Comparison of ENCODE assay signal across 8 mouse cellular contexts in the genomic region with DNA sequence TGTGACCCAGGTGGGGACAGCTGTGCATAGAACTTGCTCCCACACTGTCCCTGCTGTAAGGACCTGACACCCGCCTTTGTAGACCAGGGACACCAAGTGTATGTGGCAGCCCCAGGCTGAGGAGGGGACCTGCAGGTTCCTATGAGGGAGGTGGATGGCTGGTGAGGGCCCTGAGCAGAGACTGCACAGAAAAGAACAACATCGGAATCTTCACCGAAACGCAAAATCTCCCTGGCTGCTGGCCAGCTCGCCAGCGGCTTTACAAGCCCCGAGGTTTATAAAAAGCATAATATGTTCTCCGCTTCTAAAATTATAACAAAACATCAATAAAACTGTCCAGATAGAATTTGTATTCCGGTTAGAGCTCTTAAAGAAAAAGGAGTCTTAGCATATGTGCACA.
DNase-seq lines count a peak whose midpoint lies in the region; ATAC-seq and TF ChIP-seq lines count a peak whose summit lies in the region.
"Had no signal": no experiment of that assay in that cellular context is flagged by ENCODE, and none has a peak within 500 bp of the region (broad histone marks: within the 10 kb centered on the region; RNA-seq: fewer than 3 reads in every experiment).

No protein-coding gene starts in this region.

- no peaks in the 10 kb centered on the region for H3K36me3 ChIP-seq in heart, embryonic 14.5 days (ENCODE audit: control insufficient read depth, insufficient read depth, low read length)
- H3K36me3 ChIP-seq in heart, embryonic 12.5 days: no peaks in the 10 kb centered on the region
- no peaks in the 10 kb centered on the region for H3K36me3 ChIP-seq in midbrain, embryonic 14.5 days (ENCODE audit: control insufficient read depth, insufficient read depth, low read length)
- no peaks in the 10 kb centered on the region for H3K36me3 ChIP-seq in midbrain, embryonic 11.5 days (ENCODE audit: control insufficient read depth, insufficient read depth, low read length)
- no peaks in the 10 kb centered on the region for H3K36me3 ChIP-seq in embryonic facial prominence, embryonic 13.5 days
- no peaks in the 10 kb centered on the region for H3K36me3 ChIP-seq in limb, embryonic 14.5 days (ENCODE audit: control insufficient read depth, insufficient read depth, low read length)

- TF ChIP-seq POLR2A in limb, embryonic 14.5 days (IDR thresholded peaks at IDR 0.05; ENCODE audit: borderline replicate concordance, extremely low read depth, insufficient read depth, insufficient read length): no peak

- DNase-seq in midbrain, embryonic 14.5 days: no peak
- DNase-seq in midbrain, embryonic 11.5 days (ENCODE audit: low spot score, missing footprints): no peak
- DNase-seq in limb, embryonic 14.5 days (ENCODE audit: low spot score): peak; percentile 60
- DNase-seq in gastrocnemius, postnatal 36 days: no peak
- DNase-seq: lung, adult 2 months had no signal

- H3K27me3 ChIP-seq in heart, embryonic 14.5 days (ENCODE audit: control insufficient read depth, insufficient read depth, low read length): no peaks in the 10 kb centered on the region
- no peaks in the 10 kb centered on the region for H3K27me3 ChIP-seq in heart, embryonic 12.5 days (replicated peaks)
- H3K27me3 ChIP-seq in midbrain, embryonic 14.5 days (ENCODE audit: control insufficient read depth, insufficient read depth, low read length): no peaks in the 10 kb centered on the region
- H3K27me3 ChIP-seq in midbrain, embryonic 11.5 days (ENCODE audit: control insufficient read depth, insufficient read depth, low read length): no peaks in the 10 kb centered on the region
- H3K27me3 ChIP-seq in embryonic facial prominence, embryonic 13.5 days: no peaks in the 10 kb centered on the region
- no peaks in the 10 kb centered on the region for H3K27me3 ChIP-seq in limb, embryonic 14.5 days (ENCODE audit: control insufficient read depth, insufficient read depth, low read length)

- no peaks in the 10 kb centered on the region for H3K9me3 ChIP-seq in heart, embryonic 14.5 days (ENCODE audit: control insufficient read depth, low read length)
- H3K9me3 ChIP-seq in heart, embryonic 12.5 days (replicated peaks): no peaks in the 10 kb centered on the region
- H3K9me3 ChIP-seq in midbrain, embryonic 14.5 days (ENCODE audit: control insufficient read depth, low read length): no peaks in the 10 kb centered on the region
- no peaks in the 10 kb centered on the region for H3K9me3 ChIP-seq in midbrain, embryonic 11.5 days (ENCODE audit: control insufficient read depth, low read length)
- no peaks in the 10 kb centered on the region for H3K9me3 ChIP-seq in embryonic facial prominence, embryonic 13.5 days
- no peaks in the 10 kb centered on the region for H3K9me3 ChIP-seq in limb, embryonic 14.5 days (ENCODE audit: control insufficient read depth, low read length)

- H3K4me1 ChIP-seq in heart, embryonic 14.5 days (ENCODE audit: control insufficient read depth in 2 of 2, insufficient read depth in 2 of 2, low read length in 2 of 2): peaks cover 6 to 8% of the 10 kb centered on the region in 2 experiments; a peak in 2 of 4 replicates
- H3K4me1 ChIP-seq in heart, embryonic 12.5 days (replicated peaks): peaks cover 5% of the 10 kb centered on the region
- H3K4me1 ChIP-seq in midbrain, embryonic 14.5 days (ENCODE audit: control insufficient read depth, insufficient read depth, low read length): no peaks in the 10 kb centered on the region
- H3K4me1 ChIP-seq in midbrain, embryonic 11.5 days (ENCODE audit: control insufficient read depth, insufficient read depth, low read length): no peaks in the 10 kb centered on the region
- peaks cover 34% of the 10 kb centered on the region for H3K4me1 ChIP-seq in embryonic facial prominence, embryonic 13.5 days
- H3K4me1 ChIP-seq in limb, embryonic 14.5 days (ENCODE audit: control insufficient read depth, insufficient read depth, low read length): peaks cover 24% of the 10 kb centered on the region

- H3K4me3 ChIP-seq in heart, embryonic 14.5 days (ENCODE audit: control insufficient read depth in 1 of 2, insufficient read depth in 1 of 2, low read depth in 1 of 2, low read length in 2 of 2): no peak overlapping the region
- H3K4me3 ChIP-seq in heart, embryonic 12.5 days: no peak overlapping the region
- no peak overlapping the region for H3K4me3 ChIP-seq in midbrain, embryonic 14.5 days (replicated peaks; ENCODE audit: low read depth, low read length)
- no peak overlapping the region for H3K4me3 ChIP-seq in midbrain, embryonic 11.5 days (ENCODE audit: low read depth, low read length)
- H3K4me3 ChIP-seq in embryonic facial prominence, embryonic 13.5 days: no peak overlapping the region
- no peak overlapping the region for H3K4me3 ChIP-seq in limb, embryonic 14.5 days (replicated peaks; ENCODE audit: low read length)

- no peak overlapping the region for H3K9ac ChIP-seq in heart, embryonic 14.5 days (ENCODE audit: low read length)
- H3K9ac ChIP-seq in heart, embryonic 12.5 days: no peak overlapping the region
- no peak overlapping the region for H3K9ac ChIP-seq in midbrain, embryonic 14.5 days (replicated peaks; ENCODE audit: low read length)
- no peak overlapping the region for H3K9ac ChIP-seq in midbrain, embryonic 11.5 days (ENCODE audit: low read length)
- H3K9ac ChIP-seq in embryonic facial prominence, embryonic 13.5 days: no peak overlapping the region
- H3K9ac ChIP-seq in limb, embryonic 14.5 days (ENCODE audit: low read depth, low read length, severe bottlenecking): 0 out of 2 replicates have a peak overlapping the region, but pooled peaks have one; percentile 12

- intact Hi-C loops in gastrocnemius, postnatal 36 days (cut with DNase I): no loop called here

- 49% methylated on average over 9 of the region's 9 CpGs for WGBS in heart, embryonic 14.5 days
- 64% methylated on average over 9 of the region's 9 CpGs for WGBS in heart, embryonic 12.5 days
- 71% methylated on average over 9 of the region's 9 CpGs for WGBS in midbrain, embryonic 14.5 days
- WGBS in midbrain, embryonic 11.5 days: 91% methylated on average over 9 of the region's 9 CpGs
- 33% methylated on average over 9 of the region's 9 CpGs for WGBS in embryonic facial prominence, embryonic 13.5 days
- WGBS in limb, embryonic 14.5 days: 19% methylated on average over 9 of the region's 9 CpGs

- H3K27ac ChIP-seq in heart, embryonic 14.5 days (replicated peaks in 1 of 2; ENCODE audit: control insufficient read depth in 1 of 2, insufficient read depth in 1 of 2, low read depth in 2 of 2, low read length in 2 of 2): no peak overlapping the region
- no peak overlapping the region for H3K27ac ChIP-seq in heart, embryonic 12.5 days (ENCODE audit: poor library complexity, severe bottlenecking)
- 0 out of 2 replicates have a peak overlapping the region, but pooled peaks have one; percentile 26 for H3K27ac ChIP-seq in midbrain, embryonic 14.5 days (replicated peaks; ENCODE audit: low read depth, low read length)
- no peak overlapping the region for H3K27ac ChIP-seq in midbrain, embryonic 11.5 days (ENCODE audit: low read depth, low read length)
- peak overlapping the region; percentile 57 for H3K27ac ChIP-seq in embryonic facial prominence, embryonic 13.5 days
- no peak overlapping the region for H3K27ac ChIP-seq in limb, embryonic 14.5 days (replicated peaks; ENCODE audit: low read depth, low read length)

- no peak for ATAC-seq in heart, embryonic 14.5 days (ENCODE audit: insufficient number of reproducible peaks, insufficient read depth, low FRiP score, low read depth)
- no peak for ATAC-seq in heart, embryonic 12.5 days (ENCODE audit: insufficient number of reproducible peaks, low FRiP score)
- ATAC-seq in midbrain, embryonic 14.5 days (ENCODE audit: low FRiP score, low TSS enrichment): no peak
- no peak for ATAC-seq in midbrain, embryonic 11.5 days (ENCODE audit: low FRiP score)
- no peak for ATAC-seq in embryonic facial prominence, embryonic 13.5 days (ENCODE audit: insufficient number of reproducible peaks, insufficient read depth, low FRiP score, low TSS enrichment, low read depth)
- ATAC-seq in limb, embryonic 14.5 days (ENCODE audit: low FRiP score, low read depth): no peak; the same call in 1 of the 2 replicates

- H3K4me2 ChIP-seq in heart, embryonic 14.5 days (ENCODE audit: low read length): peak overlapping the region; percentile 43
- no peak overlapping the region for H3K4me2 ChIP-seq in heart, embryonic 12.5 days
- H3K4me2 ChIP-seq in midbrain, embryonic 14.5 days (ENCODE audit: low read length): no peak overlapping the region
- no peak overlapping the region for H3K4me2 ChIP-seq in midbrain, embryonic 11.5 days
- H3K4me2 ChIP-seq in embryonic facial prominence, embryonic 13.5 days: peak overlapping the region; percentile 37
- peak overlapping the region; percentile 33; the same call in 1 of the 2 replicates for H3K4me2 ChIP-seq in limb, embryonic 14.5 days (replicated peaks; ENCODE audit: low read depth, low read length, severe bottlenecking)

Comparison
In these comparisons a context has a peak if more than half of its experiments do, and no peak if none do; other contexts are left out.
1. H3K27ac ChIP-seq: peak in midbrain, embryonic 14.5 days (single experiment) and embryonic facial prominence, embryonic 13.5 days (single experiment); none in heart, embryonic 14.5 days (0 of 2), heart, embryonic 12.5 days (single experiment), midbrain, embryonic 11.5 days (single experiment) and limb, embryonic 14.5 days (single experiment).
2. H3K4me2 ChIP-seq: peak in heart, embryonic 14.5 days (single experiment), embryonic facial prominence, embryonic 13.5 days (single experiment) and limb, embryonic 14.5 days (single experiment); none in heart, embryonic 12.5 days (single experiment), midbrain, embryonic 14.5 days (single experiment) and midbrain, embryonic 11.5 days (single experiment).